Mouse (Mus musculus): Measurements from ENCODE around the gene Wapl.

GRCm38 (mm10) chr14:34765380-34765779 lies 91.7 kb downstream of the Wapl start:
- TF ChIP-seq POLR2A (IDR thresholded peaks at IDR 0.05; ENCODE audit: borderline replicate concordance, insufficient read depth, low read length) (no peak), CTCF (IDR thresholded peaks at IDR 0.05; ENCODE audit: borderline replicate concordance, insufficient read depth, low read depth, low read length) (no peak)
